Mouse (Mus musculus): ENCODE measurements at regions not wholly inside any gene's neighbourhood (a gene's known extent, or its start where the extent isn't known, plus 50 kb on each side); places are given as distances from the start of the nearest gene placed in this dataset.

- ATAC-seq (replicated peaks; ENCODE audit: poor library complexity, severe bottlenecking), result no peak
Measured at GRCm38 (mm10) chr8:73767233-73767632, 413.9 kb upstream of the Large1 start.

GRCm38 (mm10) chr8:73758771-73759170 lies 405.4 kb upstream of the Large1 start:
- no peak for ATAC-seq (replicated peaks; ENCODE audit: poor library complexity, severe bottlenecking)

GRCm38 (mm10) chr8:73750571-73750970 lies 397.2 kb upstream of the Large1 start:
- peak; percentile 50; the same call in 1 of the 2 replicates for ATAC-seq (replicated peaks; ENCODE audit: poor library complexity, severe bottlenecking)

GRCm38 (mm10) chr8:73706857-73707256 lies 353.5 kb upstream of the Large1 start:
- no peak for ATAC-seq (replicated peaks; ENCODE audit: poor library complexity, severe bottlenecking)
